Mouse (Mus musculus): Measurements from ENCODE around the gene Syngr2. TPM values are rescaled to one million over a fixed set of nuclear protein-coding genes. Genes with fewer than 3 reads are reported as not detected.

The Syngr2 gene
- polyA plus RNA-seq, 1 experiment, result 51.9 TPM

- TF ChIP-seq EP300 (IDR thresholded peaks at IDR 0.05; ENCODE audit: insufficient read depth, low read depth, low read length) (no peak), POLR2A (IDR thresholded peaks at IDR 0.05; ENCODE audit: insufficient read depth, low read length) (no peak), CTCF (IDR thresholded peaks at IDR 0.05; ENCODE audit: low read depth, low read length) (no peak)
- H3K9me3 ChIP-seq (replicated peaks; ENCODE audit: control insufficient read depth, insufficient read depth, low read length, poor library complexity, severe bottlenecking), result no peaks in the 10 kb centered on the region
- peaks cover 35% of the 10 kb centered on the region for H3K36me3 ChIP-seq (ENCODE audit: control insufficient read depth, insufficient read depth, low read length, poor library complexity, severe bottlenecking)
- H3K27me3 ChIP-seq (ENCODE audit: control insufficient read depth, insufficient read depth, low read length, poor library complexity, severe bottlenecking), result no peaks in the 10 kb centered on the region
- H3K27ac ChIP-seq (ENCODE audit: insufficient read depth, low read length), result no peak overlapping the region
- no peak overlapping the region for H3K9ac ChIP-seq (ENCODE audit: low read depth, poor library complexity, severe bottlenecking)
- no peak overlapping the region for H3K4me3 ChIP-seq (ENCODE audit: low read depth, low read length)
- H3K4me1 ChIP-seq (ENCODE audit: control insufficient read depth, insufficient read depth, low read length), result peaks cover 4% of the 10 kb centered on the region
These were observed 9.6 kb downstream of the Syngr2 start for GRCm38 (mm10) chr11:117819095-117819494.

- no peaks in the 10 kb centered on the region for H3K9me3 ChIP-seq (replicated peaks; ENCODE audit: control insufficient read depth, insufficient read depth, low read length, poor library complexity, severe bottlenecking)
- H3K9ac ChIP-seq (ENCODE audit: low read depth, poor library complexity, severe bottlenecking), result no peak overlapping the region
- no peaks in the 10 kb centered on the region for H3K27me3 ChIP-seq (ENCODE audit: control insufficient read depth, insufficient read depth, low read length, poor library complexity, severe bottlenecking)
- H3K4me3 ChIP-seq (ENCODE audit: low read depth, low read length), result no peak overlapping the region
- H3K4me1 ChIP-seq (ENCODE audit: control insufficient read depth, insufficient read depth, low read length), result peaks cover 4% of the 10 kb centered on the region
- no peak for TF ChIP-seq POLR2A (IDR thresholded peaks at IDR 0.05; ENCODE audit: insufficient read depth, low read length)
- TF ChIP-seq EP300 (IDR thresholded peaks at IDR 0.05; ENCODE audit: insufficient read depth, low read depth, low read length), result no peak
- no peak for TF ChIP-seq CTCF (IDR thresholded peaks at IDR 0.05; ENCODE audit: low read depth, low read length)
- H3K27ac ChIP-seq (ENCODE audit: insufficient read depth, low read length), result no peak overlapping the region
- peaks cover 31% of the 10 kb centered on the region for H3K36me3 ChIP-seq (ENCODE audit: control insufficient read depth, insufficient read depth, low read length, poor library complexity, severe bottlenecking)
These were observed 10.7 kb downstream of the Syngr2 start for GRCm38 (mm10) chr11:117820173-117820572.

GRCm38 (mm10) chr11:117821868-117822267 lies 12.4 kb downstream of the Syngr2 start:
- TF ChIP-seq EP300 (IDR thresholded peaks at IDR 0.05; ENCODE audit: insufficient read depth, low read depth, low read length), result no peak
- no peak for TF ChIP-seq CTCF (IDR thresholded peaks at IDR 0.05; ENCODE audit: low read depth, low read length)
- TF ChIP-seq POLR2A (IDR thresholded peaks at IDR 0.05; ENCODE audit: insufficient read depth, low read length), result no peak
- Histone ChIP-seq H3K9me3 (replicated peaks; ENCODE audit: control insufficient read depth, insufficient read depth, low read length, poor library complexity, severe bottlenecking) (no peaks in the 10 kb centered on the region), H3K9ac (ENCODE audit: low read depth, poor library complexity, severe bottlenecking) (no peak overlapping the region), H3K27me3 (ENCODE audit: control insufficient read depth, insufficient read depth, low read length, poor library complexity, severe bottlenecking) (no peaks in the 10 kb centered on the region), H3K27ac (ENCODE audit: insufficient read depth, low read length) (no peak overlapping the region), H3K4me1 (ENCODE audit: control insufficient read depth, insufficient read depth, low read length) (peaks cover 4% of the 10 kb centered on the region), H3K36me3 (ENCODE audit: control insufficient read depth, insufficient read depth, low read length, poor library complexity, severe bottlenecking) (peaks cover 29% of the 10 kb centered on the region), H3K4me3 (ENCODE audit: low read depth, low read length) (no peak overlapping the region)

- Histone ChIP-seq H3K4me3 (ENCODE audit: low read depth, low read length) (no peak overlapping the region), H3K27ac (ENCODE audit: insufficient read depth, low read length) (no peak overlapping the region), H3K27me3 (ENCODE audit: control insufficient read depth, insufficient read depth, low read length, poor library complexity, severe bottlenecking) (no peaks in the 10 kb centered on the region), H3K9me3 (replicated peaks; ENCODE audit: control insufficient read depth, insufficient read depth, low read length, poor library complexity, severe bottlenecking) (no peaks in the 10 kb centered on the region), H3K9ac (ENCODE audit: low read depth, poor library complexity, severe bottlenecking) (no peak overlapping the region), H3K4me1 (ENCODE audit: control insufficient read depth, insufficient read depth, low read length) (peaks cover 4% of the 10 kb centered on the region), H3K36me3 (ENCODE audit: control insufficient read depth, insufficient read depth, low read length, poor library complexity, severe bottlenecking) (peaks cover 29% of the 10 kb centered on the region)
- no peak for TF ChIP-seq CTCF (IDR thresholded peaks at IDR 0.05; ENCODE audit: low read depth, low read length)
- no peak for TF ChIP-seq EP300 (IDR thresholded peaks at IDR 0.05; ENCODE audit: insufficient read depth, low read depth, low read length)
These were observed 13.3 kb downstream of the Syngr2 start for GRCm38 (mm10) chr11:117822728-117823241.

GRCm38 (mm10) chr11:117823411-117823810 lies 13.9 kb downstream of the Syngr2 start:
- Histone ChIP-seq H3K9ac (ENCODE audit: low read depth, poor library complexity, severe bottlenecking) (no peak overlapping the region), H3K27ac (ENCODE audit: insufficient read depth, low read length) (no peak overlapping the region), H3K27me3 (ENCODE audit: control insufficient read depth, insufficient read depth, low read length, poor library complexity, severe bottlenecking) (no peaks in the 10 kb centered on the region), H3K4me3 (ENCODE audit: low read depth, low read length) (no peak overlapping the region), H3K9me3 (replicated peaks; ENCODE audit: control insufficient read depth, insufficient read depth, low read length, poor library complexity, severe bottlenecking) (no peaks in the 10 kb centered on the region), H3K36me3 (ENCODE audit: control insufficient read depth, insufficient read depth, low read length, poor library complexity, severe bottlenecking) (peaks cover 28% of the 10 kb centered on the region), H3K4me1 (ENCODE audit: control insufficient read depth, insufficient read depth, low read length) (peaks cover 4% of the 10 kb centered on the region)
- no peak for TF ChIP-seq CTCF (IDR thresholded peaks at IDR 0.05; ENCODE audit: low read depth, low read length)
- no peak for TF ChIP-seq POLR2A (IDR thresholded peaks at IDR 0.05; ENCODE audit: insufficient read depth, low read length)
- TF ChIP-seq EP300 (IDR thresholded peaks at IDR 0.05; ENCODE audit: insufficient read depth, low read depth, low read length), result no peak

GRCm38 (mm10) chr11:117824060-117824969 lies 14.8 kb downstream of the Syngr2 start:
- Histone ChIP-seq H3K36me3 (ENCODE audit: control insufficient read depth, insufficient read depth, low read length, poor library complexity, severe bottlenecking) (peaks cover 28% of the 10 kb centered on the region), H3K9ac (ENCODE audit: low read depth, poor library complexity, severe bottlenecking) (peak overlapping the region; percentile 86), H3K27ac (ENCODE audit: insufficient read depth, low read length) (no peak overlapping the region), H3K9me3 (replicated peaks; ENCODE audit: control insufficient read depth, insufficient read depth, low read length, poor library complexity, severe bottlenecking) (no peaks in the 10 kb centered on the region), H3K4me1 (ENCODE audit: control insufficient read depth, insufficient read depth, low read length) (peaks cover 4% of the 10 kb centered on the region), H3K27me3 (ENCODE audit: control insufficient read depth, insufficient read depth, low read length, poor library complexity, severe bottlenecking) (no peaks in the 10 kb centered on the region), H3K4me3 (ENCODE audit: low read depth, low read length) (peak overlapping the region; percentile 93)
- no peak for TF ChIP-seq EP300 (IDR thresholded peaks at IDR 0.05; ENCODE audit: insufficient read depth, low read depth, low read length)
- peak; percentile 89 for TF ChIP-seq CTCF (IDR thresholded peaks at IDR 0.05; ENCODE audit: low read depth, low read length)
